Mouse (Mus musculus): ENCODE results near the gene Trim26. TPM values are rescaled to one million over a fixed set of nuclear protein-coding genes. Genes with fewer than 3 reads are reported as not detected.

The Trim26 gene
- polyA plus RNA-seq, 1 experiment from 2014 or later, result 56.8 TPM

DNA sequence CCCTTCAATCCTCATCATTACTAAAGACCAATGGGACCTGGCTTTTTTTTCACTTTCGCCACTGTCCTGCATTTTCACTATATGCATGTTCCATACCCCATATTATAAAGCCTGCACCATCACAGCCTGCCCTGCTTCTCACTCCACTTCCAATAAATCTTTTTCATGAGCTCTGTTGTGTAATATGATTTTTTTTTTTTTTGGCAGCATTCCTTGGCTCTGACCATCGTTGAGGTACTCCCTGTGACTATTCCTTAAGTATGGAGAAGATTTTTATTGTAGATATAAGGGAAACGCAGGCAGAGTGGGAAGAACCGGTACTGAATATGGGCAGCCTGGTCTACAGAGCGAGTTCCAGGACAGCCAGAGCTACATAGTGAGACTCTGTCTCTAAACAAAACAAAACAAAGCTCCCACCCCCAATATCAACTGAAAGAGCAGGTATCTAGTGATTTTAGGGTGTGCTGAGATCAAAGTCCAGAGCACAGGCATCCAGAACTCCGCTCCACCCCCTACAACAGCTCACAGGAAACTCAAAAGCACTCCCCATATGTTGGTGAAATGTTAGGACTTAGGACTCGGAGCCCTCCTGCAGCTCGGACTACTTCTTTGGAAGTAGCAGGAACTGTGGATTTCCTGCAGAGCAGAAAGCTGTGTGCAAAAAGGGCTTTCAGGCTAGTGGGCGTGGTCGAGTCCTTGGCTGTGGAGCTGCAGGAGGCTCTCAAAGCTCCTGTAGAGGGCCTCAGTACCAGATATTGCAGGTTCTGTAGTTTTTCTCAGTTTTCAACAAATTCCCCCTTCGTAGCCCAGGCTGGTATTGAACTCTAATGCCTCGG is 1.1 kb upstream of the Trim26 start:
- Histone ChIP-seq H3K9me3 (no peaks in the 10 kb centered on the region), H3K4me2 (replicated peaks) (peak overlapping the region; percentile 59), H3K36me3 (no peaks in the 10 kb centered on the region), H3K4me3 (no peak overlapping the region), H3K9ac (no peak overlapping the region), H3K27me3 (replicated peaks) (no peaks in the 10 kb centered on the region), H3K27ac (no peak overlapping the region), H3K4me1 (peaks cover 8% of the 10 kb centered on the region; the same call in 1 of the 2 replicates)
- no peak for ATAC-seq (ENCODE audit: low FRiP score, low read depth)
- 36% methylated on average over 12 of the region's 12 CpGs for WGBS

DNA sequence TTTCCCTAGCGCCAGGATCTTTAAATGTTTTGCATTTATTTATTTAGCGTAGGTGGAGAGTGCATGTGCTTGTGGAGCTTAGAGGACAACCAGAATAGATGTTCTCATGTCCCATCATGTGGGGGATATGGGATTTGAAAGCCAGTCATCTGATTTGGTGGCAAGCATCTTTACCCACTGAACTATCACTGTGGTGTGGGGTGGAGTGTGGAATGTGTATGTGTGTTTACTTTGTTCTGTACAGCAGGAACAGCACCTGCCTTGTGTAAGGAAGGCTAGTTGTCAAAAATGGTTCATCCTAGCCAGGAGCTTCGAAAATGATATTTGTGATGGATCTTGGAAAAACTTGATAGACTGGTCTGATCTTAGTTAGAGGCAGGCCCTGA is 514 bp upstream of the Trim26 start:
- Histone ChIP-seq H3K4me1 (peaks cover 8% of the 10 kb centered on the region; the same call in 1 of the 2 replicates), H3K27me3 (replicated peaks) (no peaks in the 10 kb centered on the region), H3K4me2 (replicated peaks) (peak overlapping the region; percentile 59), H3K9me3 (no peaks in the 10 kb centered on the region), H3K36me3 (no peaks in the 10 kb centered on the region), H3K27ac (no peak overlapping the region), H3K9ac (peak overlapping the region; percentile 79), H3K4me3 (peak overlapping the region; percentile 74)
- WGBS, result 15% methylated on average over 3 of the region's 3 CpGs
- peak; percentile 49 for ATAC-seq (ENCODE audit: low FRiP score, low read depth)

DNA sequence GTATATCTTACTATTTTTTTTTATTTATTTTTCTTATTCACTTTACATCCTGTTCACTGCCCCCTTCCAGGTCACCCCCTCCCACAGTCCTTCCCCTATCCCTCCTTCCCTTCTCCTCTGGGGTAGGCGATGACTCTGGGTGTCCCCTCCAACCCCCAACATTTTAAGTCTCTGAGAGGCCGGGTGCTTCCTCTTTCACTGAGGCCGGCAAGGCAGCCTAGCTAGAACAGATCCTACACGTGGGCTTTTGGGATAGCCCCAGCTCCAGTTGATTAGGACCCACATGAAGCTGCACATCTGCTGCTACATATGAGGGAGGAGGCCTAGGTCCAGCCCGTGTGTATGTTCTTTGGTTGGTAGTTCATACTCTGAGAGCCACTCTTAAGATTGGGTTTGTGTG is 2.1 kb downstream of the Trim26 start:
- peaks cover 8% of the 10 kb centered on the region; the same call in 1 of the 2 replicates for H3K4me1 ChIP-seq
- WGBS, result 88% methylated on average over 5 of the region's 5 CpGs

DNA sequence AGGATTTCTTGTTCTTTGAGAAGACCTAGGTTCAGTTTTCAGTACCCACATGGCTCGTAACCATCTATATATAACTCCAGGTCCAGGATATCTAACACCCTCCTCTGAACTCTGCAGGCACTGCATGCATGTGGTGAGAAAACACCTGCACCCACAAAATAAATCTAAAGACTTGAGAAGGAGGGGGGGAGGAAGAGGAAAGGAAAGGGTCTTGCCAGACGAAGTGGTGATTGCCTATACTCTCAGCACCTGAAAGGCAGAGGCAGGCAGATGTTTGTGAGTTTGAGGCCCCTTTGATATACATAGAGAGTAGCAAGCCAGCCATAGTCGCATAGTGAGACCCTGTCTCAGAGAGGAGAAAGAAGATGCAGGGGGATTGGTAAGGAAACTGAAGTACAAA is 3.0 kb downstream of the Trim26 start:
- ATAC-seq (ENCODE audit: low FRiP score, low read depth), result no peak
- H3K9ac ChIP-seq, result no peak overlapping the region
- H3K36me3 ChIP-seq, result no peaks in the 10 kb centered on the region; the same call in 1 of the 2 replicates
- WGBS, result 81% methylated on average over 3 of the region's 3 CpGs
- no peak overlapping the region for H3K4me3 ChIP-seq
- peaks cover 8% of the 10 kb centered on the region; the same call in 1 of the 2 replicates for H3K4me1 ChIP-seq
- H3K27ac ChIP-seq, result no peak overlapping the region
- H3K27me3 ChIP-seq (replicated peaks), result no peaks in the 10 kb centered on the region
- no peaks in the 10 kb centered on the region for H3K9me3 ChIP-seq
- H3K4me2 ChIP-seq (replicated peaks), result no peak overlapping the region

More for the DNA sequence above, 2.1 kb downstream of the Trim26 start:
- no peak overlapping the region for H3K4me2 ChIP-seq (replicated peaks)
- H3K27me3 ChIP-seq (replicated peaks), result no peaks in the 10 kb centered on the region
- no peaks in the 10 kb centered on the region; the same call in 1 of the 2 replicates for H3K36me3 ChIP-seq
- no peak overlapping the region for H3K27ac ChIP-seq
- no peaks in the 10 kb centered on the region for H3K9me3 ChIP-seq
- H3K9ac ChIP-seq, result no peak overlapping the region
- ATAC-seq (ENCODE audit: low FRiP score, low read depth), result no peak
- H3K4me3 ChIP-seq, result no peak overlapping the region

DNA sequence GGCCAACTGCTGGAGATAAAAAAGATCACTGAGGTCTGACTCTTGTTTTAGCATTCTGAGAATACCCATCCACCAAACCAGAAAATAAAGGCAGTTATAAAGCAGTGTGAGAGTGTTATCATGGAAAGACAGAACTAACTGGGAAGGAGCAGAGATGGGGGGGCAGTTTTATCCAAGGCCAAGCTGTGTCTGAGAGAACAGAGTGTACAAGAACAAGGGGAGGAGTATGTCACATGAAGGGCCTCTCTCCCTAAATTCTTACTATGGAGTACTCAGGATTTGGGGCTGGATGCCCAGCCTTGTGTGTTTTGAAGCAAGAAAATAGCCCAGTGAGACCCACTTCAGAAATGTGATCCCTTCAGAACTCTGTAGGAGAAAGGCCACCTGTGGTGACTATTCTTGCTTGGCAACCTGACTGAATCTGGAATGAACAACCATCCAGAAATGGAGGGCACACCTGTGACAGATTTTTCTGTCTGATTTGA is 4.1 kb downstream of the Trim26 start:
- Histone ChIP-seq H3K4me1 (peaks cover 6% of the 10 kb centered on the region; the same call in 1 of the 2 replicates), H3K9ac (no peak overlapping the region), H3K4me2 (replicated peaks) (no peak overlapping the region), H3K27me3 (replicated peaks) (no peaks in the 10 kb centered on the region), H3K4me3 (no peak overlapping the region), H3K36me3 (no peaks in the 10 kb centered on the region; the same call in 1 of the 2 replicates), H3K9me3 (no peaks in the 10 kb centered on the region), H3K27ac (no peak overlapping the region)
- no peak for ATAC-seq (ENCODE audit: low FRiP score, low read depth)

DNA sequence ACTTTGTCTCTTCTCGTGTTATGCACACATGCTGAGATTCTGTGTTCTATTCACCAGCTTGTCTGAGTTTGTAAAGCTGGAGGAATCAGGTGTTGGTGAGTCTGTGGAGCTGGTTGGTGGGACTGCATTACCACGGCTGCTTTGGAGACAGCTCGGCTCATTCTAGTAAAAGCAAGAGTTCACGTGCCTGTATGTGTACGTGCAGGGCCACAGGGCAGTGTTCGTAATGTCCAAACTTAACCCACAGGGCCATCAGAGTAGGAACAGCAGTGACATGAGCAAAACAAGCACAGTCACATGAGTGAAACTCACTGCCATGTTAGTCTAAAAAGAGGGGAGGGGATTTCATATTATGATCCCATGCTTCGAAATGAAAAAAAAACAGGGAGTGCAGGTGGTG is 6.8 kb downstream of the Trim26 start:
- Histone ChIP-seq H3K9ac (no peak overlapping the region), H3K27ac (no peak overlapping the region), H3K36me3 (no peaks in the 10 kb centered on the region; the same call in 1 of the 2 replicates), H3K4me1 (no peaks in the 10 kb centered on the region; the same call in 1 of the 2 replicates), H3K27me3 (replicated peaks) (no peaks in the 10 kb centered on the region), H3K4me3 (no peak overlapping the region), H3K4me2 (replicated peaks) (no peak overlapping the region), H3K9me3 (no peaks in the 10 kb centered on the region)
- ATAC-seq (ENCODE audit: low FRiP score, low read depth), result no peak
- 78% methylated on average over 7 of the region's 7 CpGs for WGBS

DNA sequence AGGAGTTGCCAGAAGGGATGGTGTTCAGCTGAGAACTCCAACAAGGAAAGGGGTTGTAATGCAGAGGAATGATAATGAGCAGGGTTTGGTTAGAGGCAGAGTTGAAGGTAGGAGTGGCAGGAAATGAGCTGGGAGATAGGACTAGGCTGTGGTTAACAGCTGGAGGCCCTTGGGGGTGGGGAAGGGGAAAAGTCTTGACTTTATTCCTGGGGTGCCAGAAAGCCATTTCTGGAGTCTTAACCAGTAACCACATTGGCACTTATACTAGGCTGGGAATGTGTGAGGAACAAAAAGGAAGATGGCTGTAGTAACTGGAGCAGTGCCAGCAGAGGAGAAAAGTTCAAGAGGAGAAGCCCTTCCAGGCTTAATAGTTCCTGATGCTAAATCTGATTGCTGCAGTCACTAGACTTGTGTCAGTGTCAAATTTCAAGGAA is 7.4 kb downstream of the Trim26 start:
- Histone ChIP-seq H3K27me3 (replicated peaks) (no peaks in the 10 kb centered on the region), H3K4me1 (no peaks in the 10 kb centered on the region; the same call in 1 of the 2 replicates), H3K9ac (no peak overlapping the region), H3K36me3 (no peaks in the 10 kb centered on the region; the same call in 1 of the 2 replicates), H3K9me3 (no peaks in the 10 kb centered on the region), H3K4me2 (replicated peaks) (no peak overlapping the region), H3K4me3 (no peak overlapping the region), H3K27ac (no peak overlapping the region)
- no peak for ATAC-seq (ENCODE audit: low FRiP score, low read depth)

DNA sequence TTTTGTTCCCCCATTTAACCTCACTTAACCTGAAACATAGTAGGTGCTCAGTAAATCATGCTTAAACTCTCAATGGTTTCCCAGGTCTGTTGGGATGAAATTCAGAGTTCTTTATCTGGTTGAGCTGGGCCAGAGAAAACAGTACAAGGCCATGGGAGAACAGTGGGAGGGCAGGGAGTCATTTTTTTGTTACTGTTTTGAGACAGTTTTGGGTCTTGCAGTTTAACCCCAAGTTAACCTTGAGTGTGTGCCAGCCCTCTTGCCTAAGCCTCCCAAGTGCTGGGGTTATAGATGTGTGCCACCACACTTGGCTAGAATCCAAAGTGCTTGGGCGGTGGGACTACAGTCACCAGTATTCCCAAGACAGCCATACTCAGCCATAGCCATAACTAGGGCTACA is 7.8 kb downstream of the Trim26 start:
- 69% methylated on average over 1 of the region's 1 CpGs for WGBS
- no peaks in the 10 kb centered on the region; the same call in 1 of the 2 replicates for H3K4me1 ChIP-seq
- no peak overlapping the region for H3K9ac ChIP-seq
- no peaks in the 10 kb centered on the region for H3K27me3 ChIP-seq (replicated peaks)
- H3K4me2 ChIP-seq (replicated peaks), result no peak overlapping the region
- ATAC-seq (ENCODE audit: low FRiP score, low read depth), result no peak
- H3K27ac ChIP-seq, result no peak overlapping the region
- H3K9me3 ChIP-seq, result no peaks in the 10 kb centered on the region
- no peak overlapping the region for H3K4me3 ChIP-seq
- H3K36me3 ChIP-seq, result no peaks in the 10 kb centered on the region; the same call in 1 of the 2 replicates

DNA sequence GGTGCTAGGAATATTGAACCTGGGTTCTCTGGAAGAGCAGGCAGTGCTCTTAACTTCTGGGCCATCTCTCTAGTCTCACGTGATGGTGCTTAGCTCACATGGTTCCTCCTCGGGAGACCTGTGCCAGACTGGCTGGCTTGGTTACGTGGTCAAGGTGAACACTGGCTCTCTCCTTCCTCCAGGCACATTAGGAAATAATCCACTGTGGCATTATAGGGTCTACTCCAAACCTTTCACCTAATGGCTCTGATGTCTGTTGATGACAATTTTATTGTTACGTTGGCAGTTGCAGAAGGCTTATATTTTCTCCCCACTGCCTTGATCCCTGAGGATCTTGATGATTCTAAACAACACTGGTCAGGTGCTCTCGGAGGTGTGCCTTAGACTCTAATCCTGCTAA is 12.0 kb downstream of the Trim26 start:
- no peaks in the 10 kb centered on the region; the same call in 1 of the 2 replicates for H3K4me1 ChIP-seq
- no peak overlapping the region for H3K4me3 ChIP-seq
- WGBS, result 89% methylated on average over 5 of the region's 5 CpGs
- H3K36me3 ChIP-seq, result peaks cover 35% of the 10 kb centered on the region
- H3K9ac ChIP-seq, result no peak overlapping the region
- no peaks in the 10 kb centered on the region for H3K9me3 ChIP-seq
- H3K27me3 ChIP-seq (replicated peaks), result no peaks in the 10 kb centered on the region
- H3K4me2 ChIP-seq (replicated peaks), result no peak overlapping the region
- ATAC-seq (ENCODE audit: low FRiP score, low read depth), result no peak
- H3K27ac ChIP-seq, result no peak overlapping the region

DNA sequence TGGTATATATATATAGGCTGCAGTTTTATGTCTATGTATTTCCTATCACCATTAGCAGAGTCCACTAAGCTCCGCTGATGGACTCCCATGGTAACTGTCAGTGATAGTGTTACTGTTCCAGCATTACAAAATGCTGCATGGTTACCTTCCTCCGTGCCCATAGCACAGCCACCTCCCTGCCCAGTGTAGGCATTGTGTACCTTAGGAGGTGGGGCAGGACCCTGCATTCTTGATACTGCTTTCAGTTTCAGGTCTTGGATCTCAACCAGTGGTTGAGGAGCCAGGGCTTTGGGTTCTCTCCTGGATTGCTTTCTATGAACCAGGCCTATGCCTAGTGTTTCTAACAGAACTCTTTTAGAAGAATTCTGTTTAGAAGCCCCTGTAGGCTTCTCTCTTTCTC is 13.1 kb downstream of the Trim26 start:
- H3K4me1 ChIP-seq, result no peaks in the 10 kb centered on the region
- H3K27ac ChIP-seq, result no peak overlapping the region
- no peak overlapping the region for H3K4me2 ChIP-seq (replicated peaks)
- H3K36me3 ChIP-seq, result peaks cover 44% of the 10 kb centered on the region
- 92% methylated on average over 2 of the region's 2 CpGs for WGBS
- H3K9me3 ChIP-seq, result no peaks in the 10 kb centered on the region
- no peak overlapping the region for H3K9ac ChIP-seq
- no peaks in the 10 kb centered on the region for H3K27me3 ChIP-seq (replicated peaks)
- H3K4me3 ChIP-seq, result no peak overlapping the region
- ATAC-seq (ENCODE audit: low FRiP score, low read depth), result no peak

DNA sequence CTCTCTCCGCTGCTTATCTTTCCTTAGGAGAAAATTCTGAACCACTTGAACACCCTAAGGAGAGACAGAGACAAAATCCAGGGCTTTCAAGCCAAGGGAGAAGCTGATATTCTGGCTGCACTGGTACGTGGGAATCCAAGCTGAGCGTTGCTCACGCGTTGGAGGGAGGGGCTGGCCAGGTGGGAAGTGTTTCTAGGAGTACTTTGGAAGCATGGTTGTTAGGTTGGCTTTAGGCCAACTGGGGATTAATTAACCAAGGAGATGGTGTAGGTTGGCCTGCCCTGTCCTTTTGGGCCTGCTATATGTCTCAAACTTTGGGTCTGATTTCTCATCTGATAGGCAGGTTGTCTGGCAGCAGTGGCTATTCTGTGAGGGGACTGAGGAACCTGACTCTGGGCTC is 14.3 kb downstream of the Trim26 start:
- Histone ChIP-seq H3K9ac (no peak overlapping the region), H3K9me3 (no peaks in the 10 kb centered on the region), H3K4me3 (no peak overlapping the region), H3K4me1 (no peaks in the 10 kb centered on the region), H3K4me2 (replicated peaks) (no peak overlapping the region), H3K36me3 (peaks cover 54% of the 10 kb centered on the region), H3K27me3 (replicated peaks) (no peaks in the 10 kb centered on the region), H3K27ac (no peak overlapping the region)
- no peak for ATAC-seq (ENCODE audit: low FRiP score, low read depth)
- WGBS, result 97% methylated on average over 5 of the region's 5 CpGs

DNA sequence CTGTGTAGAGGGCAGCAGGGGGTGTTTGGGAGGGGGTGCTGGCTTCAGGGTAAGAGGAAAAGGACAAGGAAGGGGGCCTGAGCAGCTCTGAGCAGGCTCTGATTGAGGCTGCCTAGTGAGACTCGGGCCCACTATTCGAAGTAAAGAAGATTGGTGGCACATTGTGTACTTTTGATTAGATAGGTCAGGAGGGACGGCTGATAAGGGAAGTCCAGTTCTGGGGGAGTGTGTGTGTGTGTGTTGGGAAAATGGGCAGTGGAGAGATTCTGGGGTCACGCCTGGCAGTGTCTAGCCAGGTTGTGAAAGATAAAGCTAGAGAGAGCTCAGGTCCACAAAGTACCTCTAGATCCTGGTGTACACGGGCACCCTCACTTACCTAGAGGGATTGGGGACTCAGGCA is 14.7 kb downstream of the Trim26 start:
- no peaks in the 10 kb centered on the region for H3K4me1 ChIP-seq
- no peak overlapping the region for H3K27ac ChIP-seq
- no peaks in the 10 kb centered on the region for H3K27me3 ChIP-seq (replicated peaks)
- no peak for ATAC-seq (ENCODE audit: low FRiP score, low read depth)
- H3K4me2 ChIP-seq (replicated peaks), result no peak overlapping the region
- H3K4me3 ChIP-seq, result no peak overlapping the region
- 92% methylated on average over 5 of the region's 5 CpGs for WGBS
- no peak overlapping the region for H3K9ac ChIP-seq
- H3K9me3 ChIP-seq, result no peaks in the 10 kb centered on the region
- peaks cover 59% of the 10 kb centered on the region for H3K36me3 ChIP-seq
